Mouse (Mus musculus) cerebellum, adult (tissue): Measurements from ENCODE around the gene 2200002J24Rik.
A peak's percentile ranks its signal among the peaks of the same experiment; 100 is the strongest.
"Not testable (repeated sequence)": the region's sequence is repeated elsewhere in the genome, so short reads cannot be mapped to it uniquely, and the experiment has no call there.

Experiments used
- ATAC-seq: cut with Nextera tagmentation; 2 replicates; pipeline ENCODE4 v1.9.2; 2017; ENCODE audit warnings: mild to moderate bottlenecking, moderate library complexity, mixed read lengths; ENCODE audit not compliant: insufficient number of reproducible peaks, low FRiP score, low TSS enrichment

The 2200002J24Rik gene

DNA sequence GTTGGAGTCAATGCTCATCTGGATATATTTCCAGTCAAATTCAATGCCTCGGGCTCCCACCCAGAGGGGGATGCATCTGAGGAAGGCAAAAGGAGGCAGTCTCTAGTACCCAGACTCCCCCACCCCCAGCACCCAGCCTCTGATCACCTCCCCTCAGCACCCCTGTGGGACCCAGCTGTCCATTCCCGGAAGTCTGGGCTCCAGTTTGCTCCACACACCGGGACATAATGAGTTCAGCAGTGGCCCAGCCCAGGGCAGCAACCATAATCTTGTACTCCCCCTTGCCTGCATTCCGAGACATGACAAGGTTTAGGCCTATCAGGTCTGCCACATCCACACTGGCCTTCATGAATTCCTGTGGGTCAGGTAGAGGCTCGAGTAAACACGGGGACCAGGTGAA is 29.5 kb downstream of the 2200002J24Rik start:
- ATAC-seq = no peak

DNA sequence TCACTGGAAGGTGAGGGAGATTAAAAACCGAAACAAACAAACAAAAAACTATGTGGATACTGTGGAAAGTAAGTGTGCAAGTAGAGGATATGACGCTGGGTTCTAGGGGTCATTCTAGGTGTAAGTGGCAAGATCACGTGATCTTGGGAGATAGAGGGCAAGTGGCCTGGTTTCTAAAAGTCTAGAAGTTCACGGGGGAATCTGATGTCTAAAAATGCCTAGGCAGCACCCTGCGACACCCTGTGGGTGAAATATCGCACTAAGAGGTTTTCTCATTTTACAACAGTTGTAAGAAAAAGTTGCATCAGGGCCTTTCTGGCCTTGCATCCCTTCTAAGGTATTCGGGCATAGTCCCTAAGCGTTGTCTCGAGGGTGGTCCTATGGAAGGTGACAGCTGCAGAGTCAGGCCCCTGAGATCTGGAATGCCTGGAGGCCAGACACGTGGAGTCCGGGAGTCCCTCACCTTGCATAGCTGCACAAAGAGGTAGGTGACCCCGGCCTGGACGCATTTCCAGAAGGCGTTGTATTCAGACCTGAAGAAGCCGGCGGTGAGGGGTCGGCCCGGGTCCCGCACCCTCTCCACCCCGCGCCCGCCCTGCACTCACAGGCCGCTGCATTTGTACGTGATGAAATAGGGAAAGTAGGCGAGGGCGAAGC is 30.1 kb downstream of the 2200002J24Rik start:
- peak; percentile 34; the same call in 1 of the 2 replicates for ATAC-seq

DNA sequence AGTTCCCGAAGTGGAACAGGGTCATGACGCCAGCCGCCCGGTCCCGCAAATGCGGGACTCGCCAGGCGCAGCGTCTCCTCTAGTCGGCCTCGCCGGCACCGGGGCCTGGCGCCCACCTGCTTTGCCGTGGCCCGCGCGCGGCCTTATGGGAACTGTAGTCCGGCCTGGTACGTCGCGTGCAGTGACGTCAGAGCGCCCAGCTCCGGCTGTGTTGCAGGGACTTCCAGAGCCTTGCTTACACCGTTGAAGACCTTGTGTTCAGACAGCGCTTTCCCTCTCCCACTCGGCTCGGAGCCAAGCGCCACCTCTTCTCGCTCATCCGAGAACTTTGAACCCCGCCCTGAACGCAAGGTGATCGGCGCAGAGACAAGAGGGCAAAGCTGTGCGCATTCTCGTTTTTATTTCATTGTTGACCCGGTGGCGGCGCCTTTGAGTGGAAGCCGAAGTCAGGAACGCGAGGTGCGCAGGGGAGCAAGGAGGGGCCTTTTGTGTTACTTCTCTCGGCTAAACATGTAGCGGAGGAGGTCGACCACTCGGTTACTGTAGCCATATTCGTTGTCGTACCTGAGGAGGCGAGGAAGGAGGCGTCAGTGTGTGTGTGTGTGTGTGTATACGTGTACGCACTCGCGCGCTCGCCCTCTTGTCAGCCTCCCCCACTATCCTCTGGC is 30.8 kb downstream of the 2200002J24Rik start, which contains the start of gene Tmem147:
Gene Tmem147, minus strand, starts transcription at position 145 of the 668 bp plus-strand sequence.
- peak; percentile 92 for ATAC-seq

DNA sequence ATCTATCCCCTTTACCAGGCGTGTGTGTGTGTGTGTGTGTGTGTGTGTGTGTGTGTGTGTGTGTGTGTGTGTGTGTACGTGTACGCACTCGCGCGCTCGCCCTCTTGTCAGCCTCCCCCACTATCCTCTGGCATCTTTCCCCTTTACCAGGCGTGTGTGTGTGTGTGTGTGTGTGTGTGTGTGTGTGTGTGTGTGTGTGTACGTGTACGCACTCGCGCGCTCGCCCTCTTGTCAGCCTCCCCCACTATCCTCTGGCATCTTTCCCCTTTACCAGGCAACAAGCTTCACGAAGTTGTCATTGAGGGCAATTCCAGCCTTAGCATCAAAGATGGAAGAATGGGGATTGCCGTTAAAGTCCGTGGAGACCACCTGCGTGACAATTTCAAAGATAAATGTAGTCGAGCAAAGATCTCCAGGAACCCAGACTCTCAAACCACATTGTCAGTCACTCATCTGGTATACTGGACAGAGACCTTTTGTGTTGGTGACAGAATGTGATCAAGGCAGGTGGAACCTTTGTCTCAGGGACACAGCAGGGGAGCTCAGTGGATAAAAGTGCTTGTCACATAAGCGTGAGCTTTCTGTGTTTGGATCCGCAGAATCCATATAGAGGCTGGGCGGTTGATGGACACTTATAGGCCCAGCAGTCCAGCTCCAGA is 31.5 kb downstream of the 2200002J24Rik start:
- not testable (repeated sequence) for ATAC-seq

DNA sequence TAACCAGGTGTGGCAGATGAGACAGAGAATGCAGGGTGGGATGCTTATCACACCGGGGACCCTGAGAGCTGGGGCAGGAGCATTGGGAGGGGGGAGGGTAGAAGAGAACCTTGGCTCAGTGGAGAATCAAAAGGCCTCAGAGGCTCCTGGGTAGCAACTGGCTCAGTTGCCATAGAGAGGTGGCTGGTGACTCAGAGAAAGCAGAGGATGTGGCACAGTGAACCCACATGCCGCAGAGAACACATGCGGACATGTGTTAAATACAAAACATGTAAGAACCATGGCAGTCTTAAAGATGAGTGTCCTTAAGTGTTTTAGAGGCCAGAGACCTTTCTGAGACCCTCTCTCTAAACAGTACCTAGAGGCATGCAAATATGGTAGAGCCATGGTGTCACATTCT is 37.5 kb downstream of the 2200002J24Rik start:
- ATAC-seq = no peak

DNA sequence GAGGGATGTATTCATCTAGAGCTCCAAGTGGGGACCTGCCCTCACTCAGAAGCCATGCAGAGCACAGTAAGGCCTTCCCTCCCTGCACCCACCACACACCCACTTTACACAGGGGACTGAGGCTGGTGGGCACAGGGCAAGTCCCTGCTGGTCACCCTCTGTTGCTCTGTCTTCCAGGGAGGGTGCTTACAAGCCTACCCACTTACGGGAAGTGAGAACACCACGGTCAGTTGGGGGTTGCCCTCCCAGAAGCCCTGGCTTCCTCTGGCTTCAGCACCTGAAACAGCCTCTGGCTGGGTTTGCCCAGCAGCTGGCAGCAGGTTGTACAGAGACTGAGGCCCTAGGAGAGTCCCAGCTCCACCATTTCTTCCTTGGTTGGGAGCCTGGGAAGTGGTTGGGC is 43.8 kb downstream of the 2200002J24Rik start:
- not testable (repeated sequence) for ATAC-seq

DNA sequence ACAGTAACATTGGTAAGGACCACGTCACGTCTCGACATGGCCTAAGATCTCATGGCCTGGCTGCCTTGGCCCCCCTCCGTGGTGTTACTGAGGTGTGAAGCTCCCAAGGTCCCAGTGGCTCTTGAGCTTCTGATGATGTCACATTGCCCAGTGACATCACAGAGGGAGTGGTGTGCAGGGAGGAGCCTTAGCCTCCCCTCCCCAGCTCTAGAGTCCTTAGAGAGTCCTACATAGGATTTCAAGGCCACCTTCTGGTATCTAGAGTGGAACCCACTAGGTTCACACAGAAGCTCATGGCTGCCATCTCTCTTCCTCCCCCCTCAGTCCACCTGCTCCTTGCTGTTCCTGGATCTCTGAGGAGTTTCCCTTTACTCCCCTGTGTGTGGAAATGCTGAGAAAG is 44.9 kb downstream of the 2200002J24Rik start, which contains the start of gene Gapdhs:
Gene Gapdhs, minus strand, starts transcription at position 65 of the 400 bp plus-strand sequence.
- ATAC-seq = not testable (repeated sequence)

DNA sequence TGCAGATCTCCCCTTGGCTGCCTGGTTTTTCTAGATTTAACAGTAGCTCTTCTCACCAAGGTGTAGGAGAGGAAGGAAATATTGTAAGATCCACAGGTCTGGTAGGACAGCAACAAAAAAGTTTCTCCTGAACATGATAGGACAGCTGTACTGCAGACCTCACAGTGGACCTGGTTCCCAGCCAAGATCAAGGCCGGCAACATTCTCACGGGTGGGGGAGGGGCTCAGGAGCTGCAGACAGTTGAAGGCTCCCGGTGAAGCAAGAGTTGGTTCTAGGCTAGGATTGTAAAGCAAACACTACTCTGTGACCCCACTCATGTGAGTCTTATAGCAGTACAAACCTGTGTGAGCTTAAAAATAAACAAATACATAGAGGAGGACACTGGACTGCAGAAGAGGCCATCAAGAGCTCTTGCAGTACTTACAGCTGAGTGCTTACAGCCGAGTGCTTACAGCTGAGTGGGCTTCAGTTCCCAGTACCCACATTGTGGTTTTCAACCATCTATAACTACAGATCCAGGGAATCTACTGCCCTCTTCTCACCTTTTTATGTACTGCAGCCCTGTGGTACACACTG is 45.4 kb downstream of the 2200002J24Rik start:
- ATAC-seq = no peak

DNA sequence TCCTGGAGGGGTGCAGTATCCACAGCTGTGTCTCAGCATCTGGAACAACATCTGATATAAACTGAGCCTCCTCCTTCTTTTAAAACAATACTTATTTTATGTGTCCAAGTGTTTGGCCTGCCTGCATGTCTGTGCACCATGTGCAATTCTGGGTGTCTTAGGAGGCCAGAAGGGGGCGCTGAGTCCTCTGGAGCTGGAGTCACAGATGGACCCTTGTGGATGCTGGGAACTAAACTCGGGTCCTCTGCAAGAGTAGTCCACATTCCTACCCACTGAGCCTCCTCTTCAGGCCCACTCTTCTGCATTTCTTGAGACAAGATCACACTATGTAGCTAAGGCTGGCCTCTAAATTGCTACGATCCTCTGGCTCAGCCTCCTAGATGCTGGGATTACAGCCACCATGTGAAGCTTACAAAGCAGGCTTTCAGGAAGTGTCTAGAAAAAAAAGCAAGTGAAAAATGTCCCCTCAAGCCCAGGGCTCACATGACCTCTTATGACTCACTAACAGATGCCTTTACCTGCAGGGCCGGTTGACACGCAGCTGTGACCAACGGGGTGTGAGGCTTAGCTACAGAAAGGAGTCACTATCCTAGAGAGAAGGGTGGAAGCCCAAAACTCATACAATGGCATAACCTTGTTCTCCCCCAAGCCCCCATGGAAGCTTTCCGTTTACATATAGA is 48.9 kb downstream of the 2200002J24Rik start:
- ATAC-seq = no peak
